Mouse (Mus musculus) heart, embryonic 10.5 days (tissue): ENCODE data around the gene Cyth2. TPM values are rescaled to one million over a fixed set of nuclear protein-coding genes. Genes with fewer than 3 reads are reported as not detected.

ENCODE experiments used
- DNase-seq: peaks from one replicate; pipeline ENCODE4 v3.0.0-alpha.2; 2017; ENCODE audit warnings: low spot score
- H3K27ac ChIP-seq: fragments of 300-500 bp; sonication (generic); 2 replicates; pipeline ENCODE4 v1.5.1; 2016; ENCODE audit warnings: mild to moderate bottlenecking
- H3K27me3 ChIP-seq: fragments of 300-500 bp; sonication (generic); 2 replicates; pipeline ENCODE4 v1.6.1; 2016; ENCODE audit warnings: mild to moderate bottlenecking; ENCODE audit not compliant: poor library complexity, insufficient read depth, severe bottlenecking
- H3K36me3 ChIP-seq: fragments of 300-500 bp; sonication (generic); 2 replicates; pipeline ENCODE4 v1.6.1; 2016; ENCODE audit warnings: mild to moderate bottlenecking, moderate library complexity
- H3K4me1 ChIP-seq: fragments of 300-500 bp; sonication (generic); 2 replicates; pipeline ENCODE4 v1.6.1; 2016; ENCODE audit warnings: mild to moderate bottlenecking
- H3K4me3 ChIP-seq: fragments of 300-500 bp; sonication (generic); 2 replicates; pipeline ENCODE4 v1.5.1; 2016; ENCODE audit warnings: mild to moderate bottlenecking, moderate library complexity
- H3K9me3 ChIP-seq: fragments of 300-500 bp; sonication (generic); 2 replicates; pipeline ENCODE4 v1.6.1; 2016; ENCODE audit warnings: mild to moderate bottlenecking, moderate library complexity
- WGBS: fragments of 180-500 bp; shearing (Covaris S2); methylation state at CpG from one replicate; pipeline ENCODE4 v1.1.7; 2016; 5-methylcytosine and 5-hydroxymethylcytosine counted together
- polyA plus RNA-seq: library from polyadenylated mRNA; unstranded; fragments of >200 nt; fragmentation: Nextera tagmentation; extraction: Ambion mirVana; gene quantifications from 2 replicates; pipeline ENCODE4 v1.2.1, GENCODE M21; 2016

Gene Cyth2
- polyA plus RNA-seq, 1 experiment from 2014 or later, result 124 TPM

GRCm38 (mm10) chr7:45770427-45771082 is 43.8 kb downstream of the Cyth2 start:
- Histone ChIP-seq H3K4me1 (peaks cover 5% of the 10 kb centered on the region; the same call in 1 of the 2 replicates), H3K4me3 (no peak overlapping the region), H3K36me3 (no peaks in the 10 kb centered on the region), H3K27me3 (peaks cover 35% of the 10 kb centered on the region), H3K9me3 (no peaks in the 10 kb centered on the region), H3K27ac (no peak overlapping the region)
- no peak for DNase-seq
- 60% methylated on average over 8 of the region's 8 CpGs for WGBS

GRCm38 (mm10) chr7:45767500-45767899 is 46.9 kb downstream of the Cyth2 start:
- Histone ChIP-seq H3K4me3 (no peak overlapping the region), H3K4me1 (peaks cover 5% of the 10 kb centered on the region; the same call in 1 of the 2 replicates), H3K36me3 (no peaks in the 10 kb centered on the region), H3K27ac (no peak overlapping the region), H3K27me3 (peaks cover 18% of the 10 kb centered on the region), H3K9me3 (no peaks in the 10 kb centered on the region)
- 84% methylated on average over 6 of the region's 6 CpGs for WGBS
- DNase-seq, result no peak

- no peak overlapping the region for H3K27ac ChIP-seq
- H3K27me3 ChIP-seq, result peaks cover 17% of the 10 kb centered on the region
- no peak overlapping the region for H3K4me3 ChIP-seq
- no peaks in the 10 kb centered on the region for H3K36me3 ChIP-seq
- DNase-seq, result no peak
- peaks cover 5% of the 10 kb centered on the region; the same call in 1 of the 2 replicates for H3K4me1 ChIP-seq
- WGBS, result 40% methylated on average over 8 of the region's 8 CpGs
- H3K9me3 ChIP-seq, result no peaks in the 10 kb centered on the region
Observed at GRCm38 (mm10) chr7:45766764-45767163, 47.6 kb downstream of the Cyth2 start.

GRCm38 (mm10) chr7:45765995-45766394 is 48.4 kb downstream of the Cyth2 start:
- no peak overlapping the region for H3K4me3 ChIP-seq
- peaks cover 5% of the 10 kb centered on the region; the same call in 1 of the 2 replicates for H3K4me1 ChIP-seq
- 56% methylated on average over 8 of the region's 8 CpGs for WGBS
- 0 out of 2 replicates have a peak overlapping the region, but pooled peaks have one; percentile 47 for H3K27ac ChIP-seq
- DNase-seq, result no peak
- no peaks in the 10 kb centered on the region for H3K36me3 ChIP-seq
- peaks cover 19% of the 10 kb centered on the region for H3K27me3 ChIP-seq
- H3K9me3 ChIP-seq, result no peaks in the 10 kb centered on the region

- no peak for DNase-seq
- 55% methylated on average over 5 of the region's 5 CpGs for WGBS
- Histone ChIP-seq H3K9me3 (no peaks in the 10 kb centered on the region), H3K4me3 (no peak overlapping the region), H3K27ac (no peak overlapping the region), H3K36me3 (0 out of 2 replicates have a peak, but pooled peaks cover 2% of the 10 kb centered on the region), H3K27me3 (peaks cover 45% of the 10 kb centered on the region), H3K4me1 (peaks cover 7% of the 10 kb centered on the region)
Observed at GRCm38 (mm10) chr7:45760151-45760550, 54.2 kb downstream of the Cyth2 start.

GRCm38 (mm10) chr7:45759400-45759799 is 55.0 kb downstream of the Cyth2 start:
- peaks cover 7% of the 10 kb centered on the region for H3K4me1 ChIP-seq
- H3K27me3 ChIP-seq, result peaks cover 45% of the 10 kb centered on the region
- WGBS, result 8% methylated on average over 27 of the region's 27 CpGs
- 0 out of 2 replicates have a peak, but pooled peaks cover 2% of the 10 kb centered on the region for H3K36me3 ChIP-seq
- peak overlapping the region; percentile 74; the same call in 1 of the 2 replicates for H3K27ac ChIP-seq
- DNase-seq, result no peak
- H3K4me3 ChIP-seq, result peak overlapping the region; percentile 52
- no peaks in the 10 kb centered on the region for H3K9me3 ChIP-seq

Other genes with a start within 250 kb of the Cyth2 start
- 76.7 and 80.8 TPM in 2 replicates for gene Bcat2, start 244.4 kb downstream of the Cyth2 start, polyA plus RNA-seq
- gene Fgf21, start 199.1 kb downstream of the Cyth2 start, polyA plus RNA-seq, result not detected in 2 replicates
- gene Fut1, start 197.3 kb downstream of the Cyth2 start, polyA plus RNA-seq, result not detected in 2 replicates
- gene Izumo1, start 192.8 kb downstream of the Cyth2 start, polyA plus RNA-seq, result 0.25 and 0.49 TPM in 2 replicates
- gene Rasip1, start 187.1 kb downstream of the Cyth2 start, polyA plus RNA-seq, result 17.6 and 20.5 TPM in 2 replicates
- 1.9 and 2.3 TPM in 2 replicates for gene Mamstr, start 174.6 kb downstream of the Cyth2 start, polyA plus RNA-seq
- gene Fut2, start 148.2 kb downstream of the Cyth2 start, polyA plus RNA-seq, result 1.1 and 1.3 TPM in 2 replicates
- 0.13 and 0.14 TPM in 2 replicates for gene Ntn5, start 130.6 kb downstream of the Cyth2 start, polyA plus RNA-seq
- gene Sec1, start 120.2 kb downstream of the Cyth2 start, polyA plus RNA-seq, result 0.51 and 0.75 TPM in 2 replicates
- gene Car11, start 114.7 kb downstream of the Cyth2 start, polyA plus RNA-seq, result 3.1 and 5.1 TPM in 2 replicates
- 2.7 and 3.2 TPM in 2 replicates for gene Dbp, start 109.5 kb downstream of the Cyth2 start, polyA plus RNA-seq
- 860 and 1,046 TPM in 2 replicates for gene Rpl18, start 99.1 kb downstream of the Cyth2 start, polyA plus RNA-seq
- 24.7 and 29.3 TPM in 2 replicates for gene Sphk2, start 96.6 kb downstream of the Cyth2 start, polyA plus RNA-seq
- 0.76 and 1.2 TPM in 2 replicates for gene Fam83e, start 93.4 kb downstream of the Cyth2 start, polyA plus RNA-seq
- not detected in 2 replicates for gene Spaca4, start 88.8 kb downstream of the Cyth2 start, polyA plus RNA-seq
- 0.57 and 1.8 TPM in 2 replicates for gene Lmtk3, start 30.8 kb downstream of the Cyth2 start, polyA plus RNA-seq
- gene Sult2b1, start 29.9 kb downstream of the Cyth2 start, polyA plus RNA-seq, result 0.46 and 0.79 TPM in 2 replicates
- 0.90 and 1.4 TPM in 2 replicates for gene Kcnj14, start 10.2 kb upstream of the Cyth2 start, polyA plus RNA-seq
- 69.8 and 97.9 TPM in 2 replicates for gene Grwd1, start 16.4 kb upstream of the Cyth2 start, polyA plus RNA-seq
- gene Kdelr1, start 58.2 kb upstream of the Cyth2 start, polyA plus RNA-seq, result 44.1 and 57.5 TPM in 2 replicates
- 0.10 and 0.18 TPM in 2 replicates for gene Grin2d, start 63.8 kb upstream of the Cyth2 start, polyA plus RNA-seq
- gene Syngr4, start 82.1 kb upstream of the Cyth2 start, polyA plus RNA-seq, result 0.99 and 1.5 TPM in 2 replicates
- gene Tmem143, start 82.4 kb upstream of the Cyth2 start, polyA plus RNA-seq, result 5.8 and 6.5 TPM in 2 replicates
- gene Emp3, start 106.8 kb upstream of the Cyth2 start, polyA plus RNA-seq, result 45.0 and 46.1 TPM in 2 replicates
- 3.2 and 3.3 TPM in 2 replicates for gene Ccdc114, start 109.5 kb upstream of the Cyth2 start, polyA plus RNA-seq
- 0.02 and 1.3 TPM in 2 replicates for gene Abcc6, start 215.7 kb upstream of the Cyth2 start, polyA plus RNA-seq
- gene Nomo1, start 219.1 kb upstream of the Cyth2 start, polyA plus RNA-seq, result 44.2 and 45.3 TPM in 2 replicates